Mouse (Mus musculus): ENCODE data around the gene Agbl2. TPM values are rescaled to one million over a fixed set of nuclear protein-coding genes. Genes with fewer than 3 reads are reported as not detected.

The Agbl2 gene
- polyA plus RNA-seq, 1 experiment from 2014 or later = not detected

DNA sequence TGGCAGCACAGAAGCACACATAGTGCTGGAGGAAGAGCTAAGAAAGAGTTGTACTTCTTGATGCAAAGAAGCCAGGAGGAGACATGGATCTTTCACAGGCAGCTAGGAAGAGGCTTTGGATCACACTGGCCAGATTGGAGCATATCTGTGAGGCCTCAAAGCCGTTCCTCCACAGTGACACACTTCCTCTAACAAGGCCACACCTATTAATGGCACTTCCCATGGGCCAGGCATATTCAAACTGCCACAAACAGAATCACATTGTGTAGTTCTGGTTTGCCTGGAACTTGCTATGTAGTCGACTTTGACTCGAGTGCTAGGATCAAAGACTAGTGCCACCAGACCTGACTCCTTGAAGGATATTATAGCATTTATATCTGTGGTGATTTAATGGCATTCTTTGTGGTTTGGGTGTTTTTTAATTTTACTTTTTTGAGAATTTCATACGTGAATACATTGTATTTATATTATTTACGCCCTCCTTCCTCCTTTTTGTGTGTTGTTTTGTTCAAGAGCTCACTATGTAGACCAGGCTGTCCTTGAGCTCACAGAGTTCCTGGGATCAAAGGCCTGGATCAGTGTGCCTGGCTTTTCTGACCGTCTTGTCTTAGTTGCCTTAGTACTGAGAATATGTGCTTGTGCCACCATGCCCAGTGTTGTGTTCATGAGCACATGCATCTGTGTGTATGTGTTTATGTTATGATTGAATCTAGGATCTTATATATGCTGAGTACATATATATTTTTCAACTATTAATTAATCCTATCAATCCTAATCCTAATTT is 32.7 kb upstream of the Agbl2 start:
- no peak overlapping the region for H3K4me2 ChIP-seq
- no peaks in the 10 kb centered on the region for H3K9me3 ChIP-seq (replicated peaks)
- WGBS (ENCODE audit: insufficient replicate concordance) = 60% methylated on average over 6 of the region's 6 CpGs
- H3K4me3 ChIP-seq (replicated peaks) = no peak overlapping the region
- H3K4me1 ChIP-seq (replicated peaks) = peaks cover 29% of the 10 kb centered on the region
- no peak overlapping the region for H3K9ac ChIP-seq
- ATAC-seq (ENCODE audit: insufficient read depth) = no peak
- peaks cover 71% of the 10 kb centered on the region for H3K36me3 ChIP-seq (replicated peaks)
- no peaks in the 10 kb centered on the region for H3K27me3 ChIP-seq
- no peak overlapping the region for H3K27ac ChIP-seq (replicated peaks)

DNA sequence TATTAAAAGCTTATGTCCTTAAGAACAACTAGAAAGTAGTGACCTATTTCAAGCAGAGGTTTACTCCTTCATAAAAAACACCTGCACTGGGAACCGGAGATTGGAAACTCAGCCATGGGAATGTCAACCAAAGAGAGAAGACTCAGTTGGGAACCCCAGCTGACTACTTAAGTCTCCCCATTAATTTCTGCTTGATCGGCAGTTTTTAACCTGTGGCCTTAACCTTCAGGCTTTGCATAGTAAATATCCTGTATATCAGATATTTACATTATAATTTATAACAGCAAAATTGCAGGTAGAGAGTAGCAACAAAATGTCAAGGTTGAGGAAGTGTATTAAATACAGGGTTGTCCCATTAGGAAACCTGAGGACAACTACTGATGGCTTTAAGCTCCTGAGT is 29.0 kb upstream of the Agbl2 start:
- H3K4me1 ChIP-seq (replicated peaks) = peaks cover 12% of the 10 kb centered on the region
- H3K27me3 ChIP-seq = no peaks in the 10 kb centered on the region
- WGBS (ENCODE audit: insufficient replicate concordance) = 85% methylated on average over 2 of the region's 2 CpGs
- no peak overlapping the region for H3K9ac ChIP-seq
- no peak overlapping the region for H3K27ac ChIP-seq (replicated peaks)
- H3K36me3 ChIP-seq (replicated peaks) = peaks cover 92% of the 10 kb centered on the region
- no peak for ATAC-seq (ENCODE audit: insufficient read depth)
- H3K4me2 ChIP-seq = no peak overlapping the region
- no peak overlapping the region for H3K4me3 ChIP-seq (replicated peaks)
- H3K9me3 ChIP-seq (replicated peaks) = no peaks in the 10 kb centered on the region

DNA sequence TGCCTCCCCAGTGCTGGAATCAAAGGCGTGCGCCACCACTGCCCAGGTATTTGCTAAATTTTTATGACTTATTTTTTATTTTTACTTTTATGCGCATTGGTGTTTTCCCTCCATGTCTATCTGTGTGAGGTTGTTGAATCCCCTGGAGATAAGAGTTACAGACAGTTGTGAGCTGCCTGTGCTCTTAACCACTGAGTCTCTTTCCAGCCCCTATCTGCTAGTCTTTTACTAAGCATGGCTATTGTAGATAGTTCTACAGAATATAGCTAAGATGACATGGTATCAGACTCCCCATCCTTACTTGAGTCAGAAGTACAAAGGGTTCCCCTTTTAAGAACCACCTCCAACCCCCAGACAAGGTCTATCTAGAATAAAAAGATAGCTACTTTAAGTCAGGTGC is 28.3 kb upstream of the Agbl2 start:
- 84% methylated on average over 3 of the region's 3 CpGs for WGBS (ENCODE audit: insufficient replicate concordance)
- Histone ChIP-seq H3K27ac (replicated peaks) (no peak overlapping the region), H3K9ac (no peak overlapping the region), H3K9me3 (replicated peaks) (no peaks in the 10 kb centered on the region), H3K27me3 (no peaks in the 10 kb centered on the region), H3K36me3 (replicated peaks) (peaks cover 94% of the 10 kb centered on the region), H3K4me2 (no peak overlapping the region), H3K4me1 (replicated peaks) (peaks cover 8% of the 10 kb centered on the region; the same call in 1 of the 2 replicates), H3K4me3 (replicated peaks) (no peak overlapping the region)
- ATAC-seq (ENCODE audit: insufficient read depth) = no peak

DNA sequence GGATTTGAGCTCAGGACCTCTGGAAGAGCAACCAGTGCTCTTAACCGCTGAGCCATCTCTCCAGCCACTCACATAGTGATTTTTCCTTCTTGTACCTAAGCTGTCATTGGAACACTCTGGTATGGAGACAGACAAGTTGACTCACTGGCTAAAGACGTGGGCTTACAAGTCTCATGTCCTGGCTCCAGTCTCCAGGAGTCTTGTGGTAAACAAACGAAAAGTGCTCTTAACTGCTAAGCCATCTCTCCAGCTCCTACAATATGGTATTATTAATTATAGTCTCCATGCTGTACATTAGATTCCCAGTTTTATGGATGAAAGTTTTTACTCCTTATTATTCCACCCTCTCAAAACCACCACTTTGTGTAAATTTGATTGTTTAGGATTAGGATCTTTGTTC is 17.4 kb upstream of the Agbl2 start:
- no peak overlapping the region for H3K4me3 ChIP-seq (replicated peaks)
- no peaks in the 10 kb centered on the region for H3K4me1 ChIP-seq (replicated peaks)
- 83% methylated on average over 3 of the region's 3 CpGs for WGBS (ENCODE audit: insufficient replicate concordance)
- ATAC-seq (ENCODE audit: insufficient read depth) = no peak
- H3K9ac ChIP-seq = no peak overlapping the region
- H3K36me3 ChIP-seq (replicated peaks) = peaks cover 93% of the 10 kb centered on the region
- H3K9me3 ChIP-seq (replicated peaks) = no peaks in the 10 kb centered on the region
- no peaks in the 10 kb centered on the region for H3K27me3 ChIP-seq
- H3K27ac ChIP-seq (replicated peaks) = no peak overlapping the region
- H3K4me2 ChIP-seq = no peak overlapping the region

DNA sequence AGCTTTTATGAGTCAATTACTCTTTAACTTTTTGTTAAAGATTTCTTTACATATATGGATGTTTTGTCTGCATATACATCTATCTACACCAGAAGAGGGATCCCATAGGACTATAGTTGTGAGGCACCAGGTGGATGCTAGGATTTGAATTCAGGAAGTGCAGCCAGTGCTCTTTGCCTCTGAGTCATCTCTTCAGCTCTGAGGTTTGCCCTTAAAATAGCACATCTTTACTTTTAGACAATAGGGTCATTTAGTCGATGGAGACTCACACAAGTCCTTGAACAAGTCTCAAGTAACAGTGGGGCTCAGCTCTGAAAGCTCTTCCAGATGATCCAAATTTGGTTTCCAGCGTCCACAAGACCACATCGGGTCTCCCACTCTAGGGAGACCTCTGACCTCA is 1.2 kb upstream of the Agbl2 start:
- ATAC-seq (ENCODE audit: insufficient read depth) = no peak
- Histone ChIP-seq H3K4me1 (replicated peaks) (peaks cover 6% of the 10 kb centered on the region; the same call in 1 of the 2 replicates), H3K4me3 (replicated peaks) (no peak overlapping the region), H3K36me3 (replicated peaks) (peaks cover 50% of the 10 kb centered on the region), H3K27me3 (peaks cover 35% of the 10 kb centered on the region), H3K27ac (replicated peaks) (no peak overlapping the region), H3K9me3 (replicated peaks) (no peaks in the 10 kb centered on the region), H3K9ac (no peak overlapping the region), H3K4me2 (no peak overlapping the region)
- 41% methylated on average over 3 of the region's 3 CpGs for WGBS (ENCODE audit: insufficient replicate concordance)

DNA sequence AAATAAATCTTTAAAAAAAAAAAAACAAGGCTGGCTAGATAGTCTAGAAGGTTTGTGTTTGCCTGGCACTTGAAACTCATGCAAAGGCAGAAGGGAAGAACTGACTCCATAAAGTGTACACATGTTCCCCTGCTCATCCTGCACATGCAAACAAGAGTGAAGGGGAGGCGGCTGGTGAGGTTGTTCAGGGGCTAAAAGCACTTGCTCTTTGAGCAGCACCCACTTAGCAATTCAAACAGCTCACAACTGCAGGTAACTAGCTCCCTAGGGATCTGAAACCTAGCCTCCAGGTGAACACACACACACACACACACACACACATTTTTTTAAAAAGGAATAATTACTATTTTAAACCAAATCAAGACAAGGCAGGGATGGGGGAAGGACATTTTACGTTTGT is 589 bp upstream of the Agbl2 start:
- no peaks in the 10 kb centered on the region for H3K9me3 ChIP-seq (replicated peaks)
- no peak for ATAC-seq (ENCODE audit: insufficient read depth)
- H3K36me3 ChIP-seq (replicated peaks) = peaks cover 44% of the 10 kb centered on the region
- 48% methylated on average over 2 of the region's 2 CpGs for WGBS (ENCODE audit: insufficient replicate concordance)
- no peak overlapping the region for H3K27ac ChIP-seq (replicated peaks)
- H3K9ac ChIP-seq = no peak overlapping the region
- H3K4me1 ChIP-seq (replicated peaks) = peaks cover 6% of the 10 kb centered on the region; the same call in 1 of the 2 replicates
- H3K4me2 ChIP-seq = no peak overlapping the region
- no peak overlapping the region for H3K4me3 ChIP-seq (replicated peaks)
- peaks cover 35% of the 10 kb centered on the region for H3K27me3 ChIP-seq

DNA sequence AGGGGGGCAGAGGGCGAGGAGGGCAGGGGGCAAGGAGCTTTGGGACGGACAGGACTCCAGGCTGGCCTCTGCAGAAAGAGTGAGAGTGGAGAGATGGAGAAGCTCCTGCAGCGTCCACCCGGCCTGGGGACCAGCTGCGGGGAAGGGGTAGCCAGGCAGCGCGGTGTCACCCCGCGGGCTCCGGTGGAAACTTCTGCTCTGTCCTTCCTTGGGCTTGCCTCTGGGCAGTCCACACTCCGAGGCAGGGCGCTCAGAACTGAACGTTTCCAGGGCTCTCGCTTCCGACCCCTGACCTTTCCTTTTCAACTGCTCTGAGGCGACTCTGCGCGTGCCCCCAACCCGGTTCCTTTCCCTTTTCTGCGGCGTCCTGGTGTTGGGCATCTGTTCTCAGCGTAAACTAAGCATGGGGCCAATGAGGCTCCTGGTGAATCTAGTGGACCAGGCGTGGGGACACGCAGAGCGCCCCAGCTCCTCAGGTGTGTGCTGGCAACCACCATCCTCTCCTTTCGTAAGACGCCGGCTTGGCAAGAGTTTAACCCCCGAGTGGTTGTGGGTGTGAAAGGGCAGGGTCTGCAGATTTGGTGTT is 467 bp downstream of the Agbl2 start:
- H3K9me3 ChIP-seq (replicated peaks) = no peaks in the 10 kb centered on the region
- peaks cover 35% of the 10 kb centered on the region for H3K27me3 ChIP-seq
- H3K4me1 ChIP-seq (replicated peaks) = peaks cover 6% of the 10 kb centered on the region; the same call in 1 of the 2 replicates
- peak overlapping the region; percentile 67 for H3K4me2 ChIP-seq
- peaks cover 33% of the 10 kb centered on the region for H3K36me3 ChIP-seq (replicated peaks)
- H3K27ac ChIP-seq (replicated peaks) = no peak overlapping the region
- no peak overlapping the region for H3K9ac ChIP-seq
- WGBS (ENCODE audit: insufficient replicate concordance) = 4% methylated on average over 29 of the region's 29 CpGs
- ATAC-seq (ENCODE audit: insufficient read depth) = no peak
- H3K4me3 ChIP-seq (replicated peaks) = peak overlapping the region; percentile 47

DNA sequence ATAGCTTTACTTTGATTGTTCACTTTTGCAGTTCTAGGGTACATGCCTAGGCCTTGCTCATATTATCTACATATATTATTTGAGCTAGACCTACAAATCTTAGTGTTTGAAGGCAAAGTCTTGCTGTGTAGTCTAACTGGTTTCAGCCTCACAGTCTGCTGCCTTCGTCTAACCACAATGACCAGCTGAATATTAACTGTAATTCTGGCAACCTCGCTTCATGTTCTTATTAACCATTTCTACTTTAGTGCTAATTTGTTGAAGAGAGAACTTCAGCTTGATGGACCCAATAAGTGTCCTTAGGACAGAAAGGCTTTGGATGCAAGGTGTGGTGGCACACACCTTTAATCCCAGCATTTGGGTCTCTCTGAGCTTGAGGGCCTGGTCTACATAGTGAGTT is 5.6 kb downstream of the Agbl2 start:
- Histone ChIP-seq H3K4me1 (replicated peaks) (0 out of 2 replicates have a peak, but pooled peaks cover under 1% of the 10 kb centered on the region), H3K9ac (no peak overlapping the region), H3K36me3 (replicated peaks) (no peaks in the 10 kb centered on the region), H3K9me3 (replicated peaks) (no peaks in the 10 kb centered on the region), H3K27ac (replicated peaks) (no peak overlapping the region), H3K4me3 (replicated peaks) (no peak overlapping the region), H3K27me3 (peaks cover 16% of the 10 kb centered on the region), H3K4me2 (no peak overlapping the region)
- no peak for ATAC-seq (ENCODE audit: insufficient read depth)
- 47% methylated on average over 2 of the region's 2 CpGs for WGBS (ENCODE audit: insufficient replicate concordance)

DNA sequence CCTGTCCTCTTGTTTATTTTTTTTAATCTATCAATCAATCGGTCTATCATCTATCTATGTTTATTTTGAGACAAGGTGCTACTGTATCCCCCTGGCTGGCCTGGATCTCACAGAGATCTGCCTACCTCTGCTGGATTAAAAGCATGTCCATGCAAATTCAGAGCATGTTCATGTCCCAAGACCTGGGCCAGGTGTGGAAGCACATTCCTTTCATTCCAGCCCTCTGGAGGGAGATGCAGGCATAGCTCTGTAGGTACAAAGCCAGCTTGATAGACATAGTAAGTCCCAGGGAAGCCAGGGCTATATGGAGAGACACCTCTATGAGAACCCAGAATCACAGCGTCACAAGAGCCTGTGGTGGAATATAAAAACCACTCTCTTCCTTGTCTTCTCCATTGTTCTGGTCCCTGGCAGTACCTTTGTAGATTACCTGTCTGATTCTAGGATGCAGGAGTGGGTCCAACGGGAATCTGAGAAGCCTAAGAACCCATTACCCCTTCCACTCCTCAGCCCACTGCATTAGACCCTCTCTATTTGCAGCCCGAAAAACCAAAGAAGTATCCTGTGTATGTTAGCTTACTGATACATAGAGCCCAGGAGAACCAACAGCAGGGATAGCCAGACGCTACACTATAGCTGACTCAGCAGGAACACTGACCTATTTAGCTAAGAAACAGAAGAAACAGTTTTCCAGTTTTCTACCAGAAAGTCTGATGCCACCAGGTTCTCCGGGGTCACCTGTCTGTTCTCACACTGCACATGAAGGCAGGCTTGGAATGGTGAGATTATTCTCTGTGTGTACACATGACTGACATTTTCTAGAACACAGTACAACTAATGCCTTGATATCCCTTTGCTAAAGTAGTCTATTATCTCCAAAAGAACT is 26.0 kb downstream of the Agbl2 start:
- H3K27me3 ChIP-seq = no peaks in the 10 kb centered on the region
- H3K36me3 ChIP-seq (replicated peaks) = no peaks in the 10 kb centered on the region
- H3K27ac ChIP-seq (replicated peaks) = no peak overlapping the region
- no peak for ATAC-seq (ENCODE audit: insufficient read depth)
- 63% methylated on average over 6 of the region's 6 CpGs for WGBS (ENCODE audit: insufficient replicate concordance)
- H3K4me2 ChIP-seq = no peak overlapping the region
- no peaks in the 10 kb centered on the region for H3K4me1 ChIP-seq (replicated peaks)
- H3K4me3 ChIP-seq (replicated peaks) = no peak overlapping the region
- no peaks in the 10 kb centered on the region for H3K9me3 ChIP-seq (replicated peaks)
- H3K9ac ChIP-seq = no peak overlapping the region

DNA sequence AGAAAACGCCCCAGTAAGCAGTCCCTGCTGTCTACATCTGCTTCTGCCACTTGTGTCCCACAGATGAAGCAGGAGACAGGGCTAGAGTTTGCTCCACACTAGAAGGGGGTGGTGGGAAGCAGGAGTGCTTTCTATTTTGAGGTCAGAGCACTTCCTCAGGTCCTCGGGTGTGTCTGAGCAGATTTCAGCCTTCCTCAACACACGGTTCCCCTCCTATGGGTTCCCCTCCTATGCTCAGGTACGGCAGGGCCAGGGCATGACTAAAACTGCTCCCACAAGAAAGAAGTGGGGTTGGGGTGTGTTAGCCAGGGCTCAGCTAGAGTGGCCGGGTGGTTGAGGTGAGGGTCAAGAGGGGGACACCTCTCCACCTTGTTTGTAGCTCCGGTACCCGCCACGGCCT is 28.2 kb downstream of the Agbl2 start:
- WGBS (ENCODE audit: insufficient replicate concordance) = 53% methylated on average over 8 of the region's 8 CpGs
- no peaks in the 10 kb centered on the region for H3K27me3 ChIP-seq
- H3K4me3 ChIP-seq (replicated peaks) = no peak overlapping the region
- no peak overlapping the region for H3K9ac ChIP-seq
- no peak for ATAC-seq (ENCODE audit: insufficient read depth)
- H3K27ac ChIP-seq (replicated peaks) = no peak overlapping the region
- H3K4me2 ChIP-seq = no peak overlapping the region
- H3K9me3 ChIP-seq (replicated peaks) = no peaks in the 10 kb centered on the region
- no peaks in the 10 kb centered on the region for H3K4me1 ChIP-seq (replicated peaks)
- H3K36me3 ChIP-seq (replicated peaks) = no peaks in the 10 kb centered on the region

DNA sequence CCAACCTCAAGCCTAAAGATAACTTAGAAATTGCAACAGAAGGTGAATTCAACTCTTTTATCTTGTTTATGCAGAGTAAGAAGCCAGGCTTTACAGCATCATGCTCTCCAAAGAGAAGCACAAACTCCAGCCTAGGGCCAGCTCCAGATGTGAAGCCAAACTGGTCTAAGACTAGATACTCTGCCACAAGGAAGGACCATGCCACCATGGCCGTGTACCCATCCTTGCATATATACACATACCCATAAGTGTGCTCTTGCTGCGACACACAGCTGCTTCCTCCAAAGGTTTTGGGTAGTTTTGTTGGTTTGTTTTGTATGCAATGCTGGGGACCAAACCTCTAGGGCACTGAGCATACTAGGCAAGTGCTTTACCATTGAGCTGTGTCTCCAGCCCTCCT is 32.7 kb downstream of the Agbl2 start:
- WGBS (ENCODE audit: insufficient replicate concordance) = 44% methylated on average over 2 of the region's 2 CpGs
- Histone ChIP-seq H3K9ac (no peak overlapping the region), H3K27me3 (no peaks in the 10 kb centered on the region), H3K4me2 (no peak overlapping the region), H3K4me1 (replicated peaks) (no peaks in the 10 kb centered on the region), H3K27ac (replicated peaks) (no peak overlapping the region), H3K9me3 (replicated peaks) (no peaks in the 10 kb centered on the region), H3K36me3 (replicated peaks) (no peaks in the 10 kb centered on the region), H3K4me3 (replicated peaks) (no peak overlapping the region)
- ATAC-seq (ENCODE audit: insufficient read depth) = no peak

Measured in liver, embryonic 15.5 days (tissue).